Mouse (Mus musculus) kidney, adult 8-10 months (tissue): ENCODE measurements at regions not wholly inside any gene's neighbourhood (a gene's known extent, or its start where the extent isn't known, plus 50 kb on each side); places are given as distances from the start of the nearest gene placed in this dataset.

Experiments used
- DNase-seq, 2 experiments: peaks; one replicate each; pipeline ENCODE4 v3.0.0; 2022

DNA sequence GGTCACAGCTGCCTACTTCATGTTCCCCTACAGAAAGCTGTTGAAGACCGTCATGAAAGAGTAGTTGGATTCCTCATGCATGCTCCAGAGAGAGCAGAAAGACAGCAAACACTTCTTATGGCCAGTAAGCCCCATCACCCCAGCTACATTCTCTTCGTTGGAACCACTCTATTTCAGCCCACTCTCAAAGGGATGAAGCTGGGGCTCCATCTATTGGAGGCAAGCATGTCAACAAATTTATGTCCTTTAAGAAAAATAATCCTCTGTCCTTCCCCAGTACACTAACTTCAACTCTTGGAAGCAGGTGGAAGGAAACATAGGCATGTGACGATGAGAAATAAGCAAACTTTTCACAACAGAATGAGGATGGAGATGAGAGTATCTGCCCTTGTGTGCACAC, 438.5 kb downstream of the Cdk5rap2 start:
- no peak for DNase-seq

- DNase-seq, result no peak
Observed at GRCm38 (mm10) chr4:69968424-69968823, 441.8 kb downstream of the Cdk5rap2 start.
